Mouse (Mus musculus) megakaryocyte, adult 5-6 weeks (primary cell): ENCODE data around the gene Epb41l1. TPM values are rescaled to one million over a fixed set of nuclear protein-coding genes. Genes with fewer than 3 reads are reported as not detected.
A peak's percentile ranks its signal among the peaks of the same experiment; 100 is the strongest.
"Not testable (repeated sequence)": the region's sequence is repeated elsewhere in the genome, so short reads cannot be mapped to it uniquely, and the experiment has no call there.

Source experiments
- ATAC-seq: 2 replicates; pipeline ENCODE4 v1.8.0; 2016; ENCODE audit warnings: mild to moderate bottlenecking, inconsistent platforms; ENCODE audit not compliant: poor library complexity, severe bottlenecking
- total RNA-seq, 2 experiments: library from RNA; stranded (forward) in 1 of 2; stranded (reverse) in 1 of 2; fragments of 153-499, 151-499 nt in 1 of 2; fragments of 221-1000, 200-1000 nt in 1 of 2; gene quantifications; 2 replicates each; pipeline versions ENCODE4 v1.2.3 to v1.2.4; 2015 to 2017

Epb41l1 gene
- total RNA-seq (2015), result 0.71 and 0.98 TPM in 2 replicates
- total RNA-seq (2017), result 0.48 and 0.69 TPM in 2 replicates

DNA sequence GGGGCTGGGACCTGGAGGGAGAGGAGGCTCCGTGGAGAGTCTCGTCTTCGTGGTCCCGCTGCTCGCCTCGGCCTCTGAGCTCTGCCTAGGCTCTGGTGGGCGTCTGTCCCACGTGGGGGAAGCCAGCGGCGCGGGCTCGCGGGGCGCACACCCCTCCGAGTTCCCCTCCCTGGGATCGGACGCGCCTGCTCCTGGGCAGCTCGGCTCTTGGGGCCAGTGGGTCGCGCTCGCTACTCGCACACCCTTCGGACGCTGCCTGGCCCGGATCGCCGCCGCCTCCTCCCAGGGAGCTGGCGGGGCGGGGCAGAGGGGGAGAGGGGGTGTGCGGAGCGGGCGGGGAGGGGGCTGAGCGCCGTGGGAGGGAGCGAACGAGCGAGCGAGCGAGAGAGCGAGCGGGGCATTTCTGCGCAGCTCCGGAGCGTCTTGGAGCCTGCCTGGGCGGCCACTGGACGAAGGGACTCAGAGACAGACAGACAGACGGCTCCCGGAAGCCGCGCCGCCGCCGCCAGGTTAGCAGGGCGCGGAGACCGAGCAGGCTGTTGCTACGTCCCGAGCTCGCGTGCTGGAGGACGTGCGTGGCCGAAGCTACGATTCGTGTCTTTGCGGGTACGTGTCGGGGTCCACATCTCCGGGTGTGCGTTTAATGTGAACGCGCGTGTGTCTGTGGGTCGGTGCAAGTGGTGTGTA lies at the start of gene Epb41l1:
Epb41l1 (plus strand) TSS at position 216 of the 687 bp plus-strand sequence.
- ATAC-seq, result peak; percentile 43

DNA sequence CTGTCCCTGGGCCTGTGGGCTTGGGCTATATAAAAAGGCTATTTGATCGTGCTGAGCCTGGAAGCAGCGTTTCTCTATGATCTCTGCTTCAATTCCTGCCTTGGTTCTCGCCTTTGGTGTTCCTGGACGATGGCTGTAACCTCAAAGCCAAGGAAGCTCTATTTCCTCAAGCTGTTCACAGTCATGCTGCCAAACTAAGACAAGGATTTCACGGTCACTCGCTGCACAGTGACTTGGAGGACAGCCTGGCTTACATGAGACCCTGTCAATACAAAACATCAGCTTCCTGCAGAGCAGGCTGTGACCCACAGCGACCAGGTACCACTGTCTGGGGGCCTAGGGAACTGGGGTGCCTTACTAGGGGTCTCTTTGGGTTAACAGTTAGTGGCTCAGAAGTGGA lies 43.8 kb upstream of the Epb41l1 start:
- ATAC-seq, result no peak

DNA sequence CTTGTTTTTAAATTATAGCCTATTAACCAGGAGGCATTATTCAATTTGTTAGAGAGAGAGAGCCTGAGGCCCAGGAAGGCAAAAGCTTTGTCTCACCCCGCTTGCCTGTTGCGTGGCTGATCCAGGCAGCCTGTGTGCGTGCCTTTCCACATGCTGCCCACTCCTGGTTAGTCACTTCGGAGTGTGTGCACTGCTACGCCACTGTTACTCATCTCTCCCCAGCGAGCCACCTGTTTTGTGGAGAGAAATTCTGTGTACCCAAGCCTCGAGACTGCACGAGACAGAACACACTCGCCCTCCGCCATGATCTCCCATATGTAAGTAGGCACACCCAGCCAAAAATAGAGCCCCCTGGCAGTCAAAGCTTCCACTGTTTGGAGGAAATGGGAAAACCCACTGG lies 40.8 kb upstream of the Epb41l1 start:
- no peak for ATAC-seq

DNA sequence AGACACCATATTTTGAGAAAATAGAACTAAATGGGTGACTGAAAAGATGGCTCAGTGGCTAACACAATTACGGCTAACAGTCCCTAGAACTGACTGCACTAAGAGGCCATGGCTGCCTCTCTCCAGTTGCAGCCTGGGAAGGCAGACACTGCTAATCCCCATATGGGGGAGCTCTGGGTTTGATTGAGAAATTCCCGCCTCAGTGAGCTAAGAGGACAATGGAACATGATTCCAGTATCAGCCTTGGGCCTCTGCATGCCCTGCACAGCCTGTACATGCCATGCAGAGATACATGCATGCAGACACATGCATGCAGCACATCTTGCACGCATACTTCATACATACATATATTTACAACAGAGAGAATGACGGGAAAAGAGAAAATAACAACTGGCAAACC lies 39.4 kb upstream of the Epb41l1 start:
- no peak for ATAC-seq

DNA sequence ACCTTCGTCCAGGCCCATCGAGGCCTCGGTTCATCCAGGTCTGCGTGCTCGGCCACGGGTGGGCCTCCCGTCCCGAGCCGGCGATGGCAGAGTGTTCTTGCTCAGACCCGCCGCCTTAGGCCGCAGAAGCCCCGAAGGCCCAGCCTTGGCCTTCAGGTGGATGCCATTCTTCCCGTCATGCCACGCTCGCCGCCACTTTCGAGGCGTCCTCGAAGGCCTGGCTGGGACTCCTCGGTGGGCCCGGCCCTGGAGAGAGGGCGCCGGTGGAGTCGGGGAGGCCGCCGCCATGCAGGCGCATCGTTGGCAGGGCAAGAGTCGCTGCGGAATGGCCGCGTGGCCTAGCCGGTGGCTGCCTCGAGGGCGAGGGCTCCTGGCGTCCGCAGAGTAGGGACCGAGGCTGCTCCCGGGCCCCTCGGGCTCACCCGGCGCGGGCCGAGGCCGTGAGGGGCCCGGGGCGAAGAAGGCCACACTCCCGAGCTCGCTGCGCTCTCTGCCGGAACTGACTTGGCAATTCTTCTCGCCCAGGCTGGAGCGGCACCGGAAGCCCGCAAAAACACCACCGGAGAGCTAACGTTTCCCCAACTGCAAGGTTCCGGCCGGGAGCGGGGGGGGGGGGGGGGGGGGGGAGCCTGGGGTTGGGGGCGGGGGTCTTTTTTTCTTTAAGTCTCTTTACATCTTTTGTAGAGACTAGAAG lies 28.1 kb upstream of the Epb41l1 start:
- peak; percentile 99 for ATAC-seq

DNA sequence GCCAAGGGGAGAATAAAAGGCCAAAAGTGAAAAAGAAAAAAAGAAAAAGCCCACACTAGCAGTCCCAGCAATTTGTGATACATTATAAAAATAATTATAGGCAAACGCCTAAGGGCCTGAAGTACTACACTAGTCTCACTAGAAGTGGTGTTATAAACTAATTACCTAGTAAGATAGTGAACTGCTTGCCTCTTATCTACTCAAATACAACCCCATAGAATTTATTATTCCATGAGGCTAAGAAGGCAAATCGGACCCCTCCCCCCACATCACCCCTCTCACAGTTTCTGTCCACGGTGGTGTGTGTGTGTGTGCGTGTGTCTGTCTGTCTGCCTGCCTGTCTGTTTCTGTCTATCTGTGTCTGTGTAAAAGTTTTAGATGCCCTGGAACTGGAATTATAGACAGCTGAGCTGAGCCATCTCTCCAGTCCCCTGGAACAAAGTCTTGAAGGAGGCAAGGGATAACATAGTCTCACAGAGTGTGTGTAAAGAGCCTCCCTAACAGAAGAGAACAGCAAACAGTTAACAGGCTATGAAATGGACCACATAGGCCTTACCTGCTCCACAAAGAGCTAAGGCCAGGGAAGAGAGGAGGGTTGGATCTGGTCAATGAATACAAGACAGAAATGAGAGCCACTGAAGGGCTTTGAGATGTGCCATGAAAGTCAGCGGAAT lies 27.4 kb upstream of the Epb41l1 start:
- ATAC-seq, result no peak

DNA sequence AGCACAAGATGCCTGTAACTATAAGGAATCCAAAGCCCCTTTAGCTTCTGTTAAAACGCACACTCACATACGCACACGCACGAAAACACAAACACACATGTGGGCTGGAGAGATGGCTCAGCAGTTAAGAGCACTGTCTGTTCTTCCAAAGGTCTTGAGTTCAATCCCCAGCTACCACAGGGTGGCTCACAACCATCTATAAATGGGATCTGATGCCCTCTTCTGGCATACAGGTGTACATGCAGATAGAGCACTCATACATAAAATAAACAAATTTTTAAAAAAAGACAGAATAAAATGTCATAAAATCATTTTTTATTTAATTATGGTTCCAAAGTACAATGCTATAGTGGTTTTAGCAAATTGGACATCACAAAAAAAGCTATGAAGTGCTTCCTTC lies 26.4 kb upstream of the Epb41l1 start:
- no peak for ATAC-seq

DNA sequence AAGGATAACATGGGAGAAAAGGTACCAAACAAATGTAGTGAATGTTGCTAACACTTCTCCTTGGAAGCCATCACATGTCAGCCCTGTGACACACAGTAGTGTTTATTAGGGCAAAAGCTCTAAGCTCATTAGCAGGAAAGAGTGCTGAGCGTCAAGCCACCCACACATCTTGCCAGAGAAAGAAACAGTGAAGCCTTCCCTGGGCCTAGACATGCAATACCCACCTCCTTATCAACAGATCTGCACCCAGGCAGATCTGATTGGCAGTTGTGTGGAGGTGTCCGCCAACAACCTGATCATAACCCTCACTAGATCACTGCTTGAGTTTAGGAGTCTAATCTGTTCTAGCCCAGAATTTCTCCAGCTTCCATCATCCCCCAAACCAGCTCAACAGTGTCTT lies 24.6 kb upstream of the Epb41l1 start:
- no peak for ATAC-seq

DNA sequence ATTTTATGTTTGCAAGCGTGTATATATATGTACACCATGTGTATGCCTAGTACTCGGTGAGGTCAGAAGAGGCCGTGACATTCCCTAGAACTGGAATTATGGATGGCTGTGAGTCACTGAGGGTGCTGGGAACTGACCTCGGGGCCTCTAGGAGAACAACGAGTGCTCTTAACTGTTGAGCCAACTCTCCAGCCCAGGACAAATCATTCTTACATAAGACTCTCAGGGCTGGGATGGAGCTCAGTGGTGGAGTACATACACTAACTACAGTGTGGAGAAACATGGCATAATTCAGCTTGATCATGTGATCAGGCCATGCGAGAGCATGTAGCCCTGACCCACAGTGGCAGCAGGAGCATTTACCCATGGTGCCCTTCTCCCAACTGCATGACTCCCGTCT lies 22.7 kb upstream of the Epb41l1 start:
- ATAC-seq, result no peak

DNA sequence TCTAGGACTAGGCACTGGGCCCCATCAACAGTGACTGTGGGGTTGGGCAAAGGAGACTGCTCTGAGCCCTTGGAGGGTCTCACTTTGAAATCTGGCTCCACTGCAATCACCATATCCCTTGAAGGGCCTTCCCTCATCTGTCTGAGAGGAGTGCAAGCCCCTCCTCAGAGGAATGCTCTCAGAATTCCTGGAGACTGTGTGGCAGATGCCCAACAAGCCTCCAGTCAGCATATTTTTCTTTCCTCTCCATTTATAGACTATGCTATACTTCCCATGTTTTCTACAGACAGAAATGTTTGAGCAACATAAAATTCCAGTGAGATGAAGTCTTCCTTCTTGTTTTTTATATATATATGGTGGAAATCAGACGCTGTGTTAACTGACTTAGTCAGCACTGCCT lies 21.2 kb upstream of the Epb41l1 start:
- ATAC-seq, result no peak

DNA sequence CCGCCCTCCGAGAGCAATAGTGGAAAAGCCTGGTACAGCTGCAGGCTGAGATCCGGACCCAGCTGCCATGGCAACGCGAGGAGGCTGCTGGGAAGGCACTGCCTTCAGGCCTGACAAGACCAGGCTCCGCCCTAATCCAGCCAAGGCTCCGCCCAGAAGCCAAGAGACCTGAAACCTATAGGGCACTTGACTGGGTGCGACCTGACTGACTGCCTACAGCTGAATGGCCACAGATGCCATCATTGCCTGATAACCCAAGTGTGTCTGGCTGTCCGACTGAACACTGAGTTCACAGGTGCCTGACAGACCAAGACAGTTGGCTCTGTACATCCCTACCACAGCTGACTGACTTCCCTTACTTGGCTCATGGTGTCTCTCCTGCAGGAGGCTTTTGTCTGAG lies 19.4 kb upstream of the Epb41l1 start:
- ATAC-seq, result peak; percentile 33; the same call in 1 of the 2 replicates

DNA sequence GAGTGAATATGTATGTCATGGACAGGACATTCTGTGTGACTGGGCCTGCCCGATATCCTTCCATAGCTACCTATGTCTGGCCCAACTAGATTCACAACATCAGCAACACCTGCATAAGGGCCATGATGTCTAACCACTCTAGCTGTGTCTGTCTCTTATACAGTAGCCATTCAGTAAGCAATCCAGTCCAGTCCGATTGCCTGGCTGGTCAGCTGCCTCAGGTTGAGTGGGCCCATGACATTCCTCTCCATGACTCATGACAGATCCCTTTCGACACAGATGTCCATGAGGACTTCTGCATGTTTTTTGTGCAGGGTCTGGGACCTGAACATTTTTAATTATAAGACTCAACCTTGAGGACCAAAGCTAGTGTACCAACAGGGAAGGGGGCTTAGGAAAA lies 18.7 kb upstream of the Epb41l1 start:
- ATAC-seq, result no peak

DNA sequence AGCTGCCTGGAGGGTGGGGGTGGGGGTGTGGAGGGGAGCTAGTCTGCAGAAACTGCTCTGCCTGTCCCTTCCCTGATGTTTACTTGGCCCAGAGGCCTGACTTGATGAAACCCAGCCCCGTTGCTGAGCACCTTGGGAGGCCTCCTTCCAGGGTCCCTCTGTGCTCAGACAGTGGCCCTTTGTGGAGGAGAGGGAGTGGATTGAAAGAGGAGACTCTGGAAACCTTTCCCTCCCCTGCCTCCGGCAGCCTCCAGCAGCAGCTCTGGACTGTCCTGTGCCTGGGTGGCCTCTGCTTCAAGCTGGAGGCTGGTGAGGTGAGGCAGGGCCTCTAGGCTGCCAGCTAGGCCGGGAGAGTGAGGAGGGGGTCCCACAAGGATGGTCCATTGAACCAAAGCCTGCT lies 13.7 kb upstream of the Epb41l1 start:
- no peak for ATAC-seq

DNA sequence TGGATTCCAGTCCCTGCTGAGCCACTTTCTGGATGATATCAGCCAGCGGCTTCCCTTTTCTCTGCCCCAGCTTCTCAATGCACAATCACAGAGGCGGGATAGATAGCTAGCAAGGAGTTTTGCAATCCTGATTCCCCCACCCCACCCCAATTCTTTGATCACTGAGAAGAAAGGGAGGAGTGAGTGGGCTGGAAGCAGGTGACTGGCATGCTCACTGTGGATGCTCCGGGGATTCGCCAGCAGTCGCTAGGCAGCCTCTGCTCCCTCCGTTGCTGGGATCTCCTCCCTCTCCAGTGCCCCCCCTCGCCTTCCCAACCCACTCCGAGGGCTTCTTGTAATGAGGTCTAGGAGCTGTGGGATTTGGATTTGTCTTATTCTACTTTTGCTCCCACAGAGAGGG lies 12.5 kb upstream of the Epb41l1 start:
- ATAC-seq, result no peak

DNA sequence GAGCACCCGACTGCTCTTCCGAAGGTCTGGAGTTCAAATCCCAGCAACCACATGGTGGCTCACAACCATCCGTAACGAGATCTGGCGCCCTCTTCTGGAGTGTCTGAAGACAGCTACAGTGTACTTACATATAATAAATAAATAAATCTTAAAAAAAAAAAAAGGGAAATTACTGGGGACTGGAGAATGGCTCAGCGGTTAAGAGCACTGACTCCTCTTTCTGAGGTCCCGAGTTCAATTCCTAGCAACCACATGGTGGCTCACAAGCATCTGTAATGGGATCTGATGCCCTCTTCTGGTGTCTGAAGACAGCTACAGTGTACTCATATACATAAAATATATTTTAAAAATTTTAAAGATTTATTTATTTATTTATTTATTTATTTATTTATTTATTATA lies 9.4 kb upstream of the Epb41l1 start:
- not testable (repeated sequence) for ATAC-seq

DNA sequence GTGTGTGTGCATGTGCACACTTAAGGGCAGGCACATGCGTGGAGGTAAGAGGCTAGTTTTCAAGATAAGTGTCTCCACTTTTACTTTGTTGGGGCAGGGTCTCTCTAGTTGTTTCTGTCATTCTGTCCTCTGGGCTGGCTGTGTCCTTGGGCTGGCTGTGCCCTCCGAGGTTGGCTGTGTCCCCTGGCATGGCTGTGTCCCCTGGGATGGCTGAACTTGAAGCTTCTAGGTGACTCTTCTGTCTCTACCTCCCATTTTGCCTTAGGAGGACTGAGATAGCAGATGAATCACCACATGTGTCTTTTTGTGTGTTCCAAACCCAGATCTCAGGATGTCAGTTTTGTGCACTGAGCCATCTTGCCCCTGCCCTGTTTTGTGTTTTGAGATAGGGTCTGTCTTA lies 5.7 kb upstream of the Epb41l1 start:
- no peak for ATAC-seq

DNA sequence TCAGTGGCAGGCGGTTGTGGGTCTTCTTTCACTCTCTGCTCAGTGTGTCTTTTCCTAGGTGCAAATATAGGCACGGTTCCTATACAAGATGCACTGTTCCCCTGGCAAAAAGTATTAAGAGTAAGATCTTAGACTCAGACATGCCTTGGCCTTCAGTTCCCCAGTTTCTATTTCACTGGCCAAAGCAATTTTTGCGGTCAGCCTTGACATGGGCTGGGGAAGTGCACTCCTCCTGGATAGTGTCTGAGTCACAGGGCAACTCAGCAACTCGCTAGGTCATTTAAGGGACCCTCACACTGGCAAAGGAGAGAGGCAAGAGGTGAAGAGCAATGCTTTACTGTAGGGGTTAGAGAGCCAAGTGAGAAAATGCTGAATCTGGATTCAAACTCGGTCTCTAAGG lies 5.0 kb upstream of the Epb41l1 start:
- peak; percentile 71 for ATAC-seq

DNA sequence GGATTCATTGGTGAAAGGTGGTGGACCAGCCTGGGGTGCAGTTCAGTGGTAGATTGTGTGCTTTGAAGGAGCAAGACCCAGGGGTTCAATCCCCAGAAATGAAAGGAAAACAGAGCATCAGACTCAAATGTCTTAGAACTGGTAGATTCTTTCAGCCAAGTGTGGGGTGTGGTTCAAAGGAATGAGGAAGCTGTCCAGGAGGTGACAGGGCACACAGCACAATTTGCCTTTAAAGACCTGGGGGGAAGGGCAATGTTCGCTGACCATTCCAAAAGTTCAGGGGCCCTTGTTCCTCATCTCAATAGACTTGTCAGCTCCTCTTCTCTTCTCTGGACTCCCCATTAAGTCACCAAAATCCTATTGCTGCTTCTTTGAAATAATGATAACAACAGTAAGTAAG lies 3.5 kb upstream of the Epb41l1 start:
- ATAC-seq, result peak; percentile 60

DNA sequence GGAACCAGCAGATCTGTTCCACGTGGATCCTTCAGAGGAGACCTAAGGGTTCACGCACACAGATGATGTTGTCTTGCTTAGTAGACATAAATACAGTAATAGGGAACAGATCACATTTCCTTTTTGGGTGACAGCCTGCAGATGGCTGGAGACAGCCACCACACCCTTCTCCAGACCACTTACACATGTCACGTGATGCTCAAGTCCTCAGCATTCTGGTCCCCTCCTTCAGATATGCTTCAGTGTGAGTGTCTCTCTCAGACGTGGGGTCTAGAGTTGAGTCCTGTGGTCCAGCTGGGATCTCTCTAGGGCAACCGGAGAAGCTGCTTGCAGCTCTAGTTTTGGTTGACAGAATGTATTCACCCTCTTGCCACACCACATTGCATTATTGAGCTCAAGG lies 2.2 kb upstream of the Epb41l1 start:
- ATAC-seq, result no peak

DNA sequence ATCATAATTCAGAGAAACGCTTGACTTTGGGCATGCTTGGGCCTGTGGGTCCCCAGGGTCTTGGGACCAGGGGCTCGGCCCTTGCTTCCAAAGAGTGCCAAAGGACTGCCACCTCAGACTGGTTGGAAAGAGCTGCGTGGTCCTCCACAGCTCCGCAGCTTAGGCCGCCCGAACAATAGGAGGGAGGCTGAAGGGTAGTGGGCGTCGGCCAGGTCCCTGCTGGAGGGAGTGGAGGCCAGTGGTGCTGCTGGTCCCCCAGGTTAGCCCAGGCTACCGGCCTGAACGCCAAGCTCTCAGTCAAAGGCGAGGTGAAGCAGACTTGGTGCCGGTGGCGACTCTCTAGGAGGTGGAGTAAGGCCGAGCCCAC lies 399 bp upstream of the Epb41l1 start:
- ATAC-seq, result no peak

DNA sequence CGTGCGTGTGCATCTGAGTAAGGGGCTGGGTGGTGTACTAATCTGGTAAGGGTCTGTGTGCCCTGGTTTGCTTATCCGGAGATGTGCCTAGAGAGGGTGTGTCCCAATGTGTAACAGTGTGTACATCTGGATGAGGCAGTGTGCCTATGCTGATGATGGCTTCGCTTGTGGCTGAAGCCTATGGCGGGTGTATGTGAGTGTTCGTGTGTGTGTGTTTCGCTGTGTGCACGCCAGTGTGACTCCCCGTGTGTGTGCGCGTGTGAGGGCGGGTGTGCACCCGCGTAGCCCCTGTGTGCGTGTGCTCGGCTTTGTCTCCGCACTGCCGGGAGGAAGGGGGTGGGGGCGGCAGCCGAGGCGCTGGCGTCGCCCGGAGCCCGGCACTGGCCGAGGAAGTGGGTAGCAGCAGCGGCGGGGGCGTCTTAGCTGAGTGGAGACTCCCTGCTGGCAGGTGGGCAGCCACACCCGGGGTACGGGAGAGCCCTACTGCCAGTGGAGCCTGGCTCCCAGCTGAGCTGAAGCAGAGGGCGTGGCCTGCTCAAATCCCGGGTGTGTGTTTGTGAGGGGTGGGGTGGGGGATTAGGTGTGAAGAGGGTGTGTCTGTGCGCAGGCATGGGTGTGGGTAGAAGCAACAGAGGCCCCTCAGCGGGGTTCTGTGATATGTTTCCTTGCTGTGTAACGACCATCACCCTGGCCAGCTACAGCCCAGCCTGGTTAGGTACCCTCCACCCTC lies 837 bp downstream of the Epb41l1 start:
- 0 out of 2 replicates have a peak, but pooled peaks have one; percentile 3 for ATAC-seq
